Mouse (Mus musculus) MEL (cell line): ENCODE results near the gene Secisbp2l. TPM values are rescaled to one million over a fixed set of nuclear protein-coding genes. Genes with fewer than 3 reads are reported as not detected.

Source experiments
- DNase-seq: peaks from one replicate; pipeline ENCODE4 v3.0.0; 2011; ENCODE audit warnings: low read depth, low spot score
- H3K27ac ChIP-seq: 2 replicates; pipeline ENCODE4 v1.5.1; 2012; ENCODE audit warnings: low read depth, mild to moderate bottlenecking, control low read depth, low read length, moderate library complexity; ENCODE audit not compliant: control insufficient read depth
- H3K27me3 ChIP-seq, 2 experiments: fragments of 150-350 bp in 1 of 2; sonication (generic) in 1 of 2; 2 replicates each; pipeline ENCODE4 v1.6.1; 2012; ENCODE audit warnings: low read length in 2 of 2, mild to moderate bottlenecking in 2 of 2, improper control_type of control experiment in 1 of 2, moderate library complexity in 1 of 2; ENCODE audit not compliant: insufficient read depth in 2 of 2, control insufficient read depth in 1 of 2
- H3K36me3 ChIP-seq, 2 experiments: 2 replicates each; pipeline ENCODE4 v1.6.1; 2012 to 2014; ENCODE audit warnings: low read length in 2 of 2, improper control_type of control experiment in 1 of 2, inconsistent platforms in 1 of 2, mild to moderate bottlenecking in 1 of 2; ENCODE audit not compliant: insufficient read depth in 2 of 2, control insufficient read depth in 1 of 2
- H3K4me1 ChIP-seq, 2 experiments: fragments of 150-350 bp in 1 of 2; sonication (generic) in 1 of 2; 2 replicates each; pipeline ENCODE4 v1.6.1; 2012; ENCODE audit warnings: low read length in 2 of 2, improper control_type of control experiment in 1 of 2, mild to moderate bottlenecking in 1 of 2; ENCODE audit not compliant: insufficient read depth in 2 of 2, control insufficient read depth in 1 of 2
- H3K4me3 ChIP-seq, 2 experiments: fragments of 150-350 bp in 1 of 2; sonication (generic) in 1 of 2; 2 replicates each; pipeline ENCODE4 v1.5.1; 2012; ENCODE audit warnings: low read depth in 2 of 2, low read length in 2 of 2, mild to moderate bottlenecking in 2 of 2, moderate library complexity in 2 of 2, control low read depth in 1 of 2, improper control_type of control experiment in 1 of 2; ENCODE audit not compliant: control insufficient read depth in 1 of 2, insufficient read depth in 1 of 2
- H3K79me2 ChIP-seq: 2 replicates; pipeline ENCODE4 v1.6.1; 2012; ENCODE audit warnings: mild to moderate bottlenecking, low read length, moderate library complexity; ENCODE audit not compliant: control insufficient read depth, poor library complexity, insufficient read depth
- H3K9ac ChIP-seq: 2 replicates; pipeline ENCODE4 v1.6.1; 2012; ENCODE audit warnings: low read depth, mild to moderate bottlenecking, control low read depth, low read length, moderate library complexity; ENCODE audit not compliant: control insufficient read depth, poor library complexity, severe bottlenecking
- H3K9me3 ChIP-seq: fragments of 150-350 bp; sonication (generic); replicated peaks from 2 replicates; pipeline ENCODE4 v1.6.1; 2012; ENCODE audit warnings: mild to moderate bottlenecking, low read length, improper control_type of control experiment, moderate library complexity; ENCODE audit not compliant: insufficient read depth
- ELF1 ChIP-seq: IDR thresholded peaks from 2 replicates; pipeline ENCODE4 v1.6.1; 2014; ENCODE audit warnings: low read depth, mild to moderate bottlenecking, inconsistent platforms, low read length, improper control_type of control experiment, moderate library complexity
- EP300 ChIP-seq, 2 experiments: IDR thresholded peaks; 2 replicates each; pipeline ENCODE4 v1.6.1; 2011; ENCODE audit warnings: improper control_type of control experiment in 2 of 2, low read length in 2 of 2, low read depth in 1 of 2, mild to moderate bottlenecking in 1 of 2
- GABPA ChIP-seq: IDR thresholded peaks from 2 replicates; pipeline ENCODE4 v1.6.1; 2012; ENCODE audit warnings: low read depth, mild to moderate bottlenecking, inconsistent platforms, low read length, improper control_type of control experiment, moderate library complexity
- GATA1 ChIP-seq: IDR thresholded peaks from 2 replicates; pipeline ENCODE4 v1.6.1; 2011; ENCODE audit warnings: low read depth, low read length, improper control_type of control experiment
- KAT2A ChIP-seq: conservative IDR thresholded peaks from 2 replicates; pipeline ENCODE4 v1.6.1; 2012; ENCODE audit warnings: low read depth, low read length, improper control_type of control experiment, inconsistent platforms
- MAX ChIP-seq: IDR thresholded peaks from 2 replicates; pipeline ENCODE4 v1.6.1; 2011; ENCODE audit warnings: low read length, improper control_type of control experiment
- MAZ ChIP-seq: IDR thresholded peaks from 2 replicates; pipeline ENCODE4 v1.6.1; 2012; ENCODE audit warnings: low read depth, mild to moderate bottlenecking, inconsistent platforms, low read length, improper control_type of control experiment
- NELFE ChIP-seq: IDR thresholded peaks from 2 replicates; pipeline ENCODE4 v1.6.1; 2011; ENCODE audit warnings: low read depth, low read length, improper control_type of control experiment
- POLR2A ChIP-seq, 2 experiments: IDR thresholded peaks; 2 replicates each; pipeline ENCODE4 v1.6.1; 2011 to 2012; ENCODE audit warnings: low read length in 2 of 2, mild to moderate bottlenecking in 2 of 2, control low read depth in 1 of 2, improper control_type of control experiment in 1 of 2, low read depth in 1 of 2, moderate library complexity in 1 of 2; ENCODE audit not compliant: control insufficient read depth in 1 of 2, insufficient read depth in 1 of 2, poor library complexity in 1 of 2
- SIN3A ChIP-seq: IDR thresholded peaks from 2 replicates; pipeline ENCODE4 v1.6.1; 2012; ENCODE audit warnings: low read length, improper control_type of control experiment, inconsistent platforms
- USF1 ChIP-seq: IDR thresholded peaks from 2 replicates; pipeline ENCODE4 v1.6.1; 2014; ENCODE audit warnings: low read depth, mild to moderate bottlenecking, inconsistent platforms, low read length, improper control_type of control experiment, moderate library complexity
- USF2 ChIP-seq, 2 experiments: IDR thresholded peaks; 2 replicates each; pipeline ENCODE4 v1.6.1; 2011 to 2012; ENCODE audit warnings: improper control_type of control experiment in 2 of 2, low read length in 2 of 2, borderline replicate concordance in 1 of 2, inconsistent platforms in 1 of 2, low read depth in 1 of 2, mild to moderate bottlenecking in 1 of 2; ENCODE audit not compliant: insufficient read depth in 1 of 2
- ZMIZ1 ChIP-seq: IDR thresholded peaks from 2 replicates; pipeline ENCODE4 v1.6.1; 2012; ENCODE audit warnings: low read depth, mild to moderate bottlenecking, inconsistent platforms, low read length, improper control_type of control experiment, moderate library complexity
- polyA plus RNA-seq, 2 experiments: library from polyadenylated mRNA; stranded (reverse) in 1 of 2; unstranded in 1 of 2; fragments of >175 nt in 1 of 2; fragments of >200 nt in 1 of 2; gene quantifications; 2 replicates each; pipeline versions ENCODE4 v1.2.1 to v1.2.4; 2012; ENCODE audit warnings: low replicate concordance in 2 of 2, low read depth in 1 of 2; ENCODE audit not compliant: insufficient read length in 2 of 2, insufficient read depth in 1 of 2, missing spikeins in 1 of 2
- total RNA-seq: library from RNA; depleted of rRNA; stranded (reverse); fragments of 300-350 nt; gene quantifications from 2 replicates; pipeline ENCODE4 v1.2.3, GENCODE M21; 2012

The Secisbp2l gene
- total and polyA plus RNA-seq, 3 experiments: 7.6 to 10.9 TPM; not detected in 1

DNA sequence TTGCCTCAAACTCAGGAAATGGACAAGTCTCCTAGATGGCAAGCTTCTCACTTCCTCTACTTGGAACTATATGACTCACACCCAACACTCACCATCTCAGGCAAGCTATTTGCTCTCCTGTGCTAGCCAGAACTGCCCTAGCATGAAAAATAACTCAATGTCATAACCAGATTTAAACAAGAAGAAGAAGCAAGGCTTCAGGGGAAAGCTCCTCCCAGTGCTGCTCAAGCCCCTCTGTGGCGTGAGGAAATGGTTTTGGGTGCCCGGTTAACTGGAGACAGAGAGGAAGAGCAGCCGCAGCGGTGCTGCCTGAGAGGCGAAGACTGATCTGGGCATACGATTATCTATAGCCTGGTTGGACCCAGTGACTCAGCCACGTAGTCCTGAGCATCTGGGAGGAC, 8.8 kb upstream of the Secisbp2l start:
- no peaks in the 10 kb centered on the region for H3K79me2 ChIP-seq
- peak; percentile 83 for DNase-seq
- H3K27ac ChIP-seq: peak overlapping the region; percentile 77
- no peaks in the 10 kb centered on the region for H3K9me3 ChIP-seq
- peak overlapping the region; percentile 31 to 33 for H3K4me3 ChIP-seq
- peaks cover 0 to 23% of the 10 kb centered on the region in 2 experiments; a peak in 3 of 4 replicates for H3K4me1 ChIP-seq
- H3K27me3 ChIP-seq: no peaks in the 10 kb centered on the region
- no peak overlapping the region for H3K9ac ChIP-seq
- H3K36me3 ChIP-seq: peaks cover 0 to 17% of the 10 kb centered on the region in 2 experiments; a peak in 2 of 4 replicates
- TF ChIP-seq ZMIZ1 (no peak), EP300 (IDR thresholded peaks at IDR 0.05; ENCODE audit: low read depth in 1 of 2, low read length in 2 of 2) (0 out of 4 replicates have a peak, but pooled peaks of 1 of the 2 experiments have one; percentile 9), ELF1 (no peak), GATA1 (peak; percentile 41), NELFE (peak; percentile 20; the same call in 1 of the 2 replicates)
- TF ChIP-seq, all 39 proteins: peak for 3

GRCm38 (mm10) chr2:125790242-125790641, 7.6 kb upstream of the Secisbp2l start:
- Histone ChIP-seq H3K9me3 (no peaks in the 10 kb centered on the region), H3K27me3 (no peaks in the 10 kb centered on the region), H3K4me1 (peaks cover 0 to 23% of the 10 kb centered on the region in 2 experiments; a peak in 3 of 4 replicates), H3K4me3 (no peak overlapping the region), H3K27ac (no peak overlapping the region), H3K79me2 (no peaks in the 10 kb centered on the region), H3K36me3 (peaks cover 0 to 17% of the 10 kb centered on the region in 2 experiments; a peak in 2 of 4 replicates), H3K9ac (no peak overlapping the region)
- peak; percentile 29 for DNase-seq
- TF ChIP-seq SIN3A (no peak), USF2 (IDR thresholded peaks at IDR 0.05; ENCODE audit: borderline replicate concordance in 1 of 2, insufficient read depth in 1 of 2, low read depth in 1 of 2, low read length in 2 of 2) (peak in 1 of 2 experiments; percentile 63; a peak in 1 of 4 replicates), USF1 (peak; percentile 86), GABPA (no peak)

DNA sequence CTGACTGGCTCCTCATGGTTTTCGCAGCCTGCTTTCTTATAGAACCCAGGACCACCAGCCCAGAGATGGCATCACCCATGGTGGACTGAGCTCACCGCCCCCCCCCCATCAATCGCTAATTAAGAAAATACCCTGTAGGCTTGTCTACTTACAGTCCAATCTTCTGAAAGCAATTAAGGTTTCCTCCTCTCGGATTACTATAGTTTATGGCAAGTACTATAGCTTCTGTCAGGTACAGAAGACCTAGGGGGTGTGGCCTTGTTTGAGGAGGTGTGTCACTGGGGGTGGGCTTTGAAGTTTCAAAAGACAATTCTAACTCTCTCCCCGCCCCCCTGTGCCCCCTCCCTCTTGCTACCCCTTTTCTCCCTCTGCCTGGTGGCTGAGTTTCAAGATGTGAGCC, 6.6 kb upstream of the Secisbp2l start:
- Histone ChIP-seq H3K36me3 (peaks cover 0 to 17% of the 10 kb centered on the region in 2 experiments; a peak in 2 of 4 replicates), H3K4me1 (peaks cover 0 to 23% of the 10 kb centered on the region in 2 experiments; a peak in 3 of 4 replicates), H3K9me3 (no peaks in the 10 kb centered on the region), H3K4me3 (no peak overlapping the region), H3K79me2 (no peaks in the 10 kb centered on the region)
- TF ChIP-seq MAX (no peak), POLR2A (IDR thresholded peaks at IDR 0.05; ENCODE audit: control insufficient read depth in 1 of 2, insufficient read depth in 1 of 2, low read depth in 1 of 2, low read length in 2 of 2, poor library complexity in 1 of 2) (no peak), USF1 (no peak), USF2 (IDR thresholded peaks at IDR 0.05; ENCODE audit: borderline replicate concordance in 1 of 2, insufficient read depth in 1 of 2, low read depth in 1 of 2, low read length in 2 of 2) (no peak), KAT2A (no peak), ZMIZ1 (no peak), MAZ (no peak), GATA1 (no peak)
- TF ChIP-seq, all 39 proteins: peak for 0
- no peak overlapping the region for H3K9ac ChIP-seq
- no peak for DNase-seq
- H3K27ac ChIP-seq: no peak overlapping the region
- no peaks in the 10 kb centered on the region for H3K27me3 ChIP-seq
